Mouse (Mus musculus) midbrain, postnatal 0 days (tissue): ENCODE results near the gene Tulp2. TPM values are rescaled to one million over a fixed set of nuclear protein-coding genes. Genes with fewer than 3 reads are reported as not detected.
"Not testable (repeated sequence)": the region's sequence is repeated elsewhere in the genome, so short reads cannot be mapped to it uniquely, and the experiment has no call there.

Source experiments
- ATAC-seq: fragments of 200-750 bp; cut with Nextera tagmentation; 2 replicates; pipeline ENCODE4 v1.8.0; 2017; ENCODE audit warnings: moderate number of reproducible peaks, mild to moderate bottlenecking, moderate TSS enrichment, moderate library complexity; ENCODE audit not compliant: low FRiP score
- DNase-seq: peaks from one replicate; pipeline ENCODE4 v3.0.0-alpha.2; 2015; ENCODE audit warnings: low spot score
- H3K27ac ChIP-seq: fragments of 300-500 bp; sonication (generic); 2 replicates; pipeline ENCODE4 v1.5.1; 2014; ENCODE audit warnings: low read depth, mild to moderate bottlenecking, low read length, mixed read lengths
- H3K27me3 ChIP-seq: fragments of 300-500 bp; sonication (generic); 2 replicates; pipeline ENCODE4 v1.6.1; 2014; ENCODE audit warnings: low read length, control low read depth, mixed read lengths; ENCODE audit not compliant: insufficient read depth
- H3K36me3 ChIP-seq: fragments of 300-500 bp; sonication (generic); 2 replicates; pipeline ENCODE4 v1.6.1; 2014; ENCODE audit warnings: low read length, control low read depth, mixed read lengths; ENCODE audit not compliant: insufficient read depth
- H3K4me1 ChIP-seq: fragments of 300-500 bp; sonication (generic); 2 replicates; pipeline ENCODE4 v1.6.1; 2014; ENCODE audit warnings: mild to moderate bottlenecking, control low read depth, antibody characterized with exemption, low read length, mixed read lengths; ENCODE audit not compliant: insufficient read depth
- H3K4me2 ChIP-seq: fragments of 300-500 bp; sonication (generic); 2 replicates; pipeline ENCODE4 v1.6.1; 2014; ENCODE audit warnings: low read depth, mild to moderate bottlenecking, low read length, mixed read lengths; ENCODE audit not compliant: poor library complexity, severe bottlenecking
- H3K4me3 ChIP-seq: fragments of 300-500 bp; sonication (generic); 2 replicates; pipeline ENCODE4 v1.5.1; 2014; ENCODE audit warnings: low read depth, mild to moderate bottlenecking, low read length, moderate library complexity
- H3K9ac ChIP-seq: fragments of 300-500 bp; sonication (generic); replicated peaks from 2 replicates; pipeline ENCODE4 v1.6.1; 2014; ENCODE audit warnings: mild to moderate bottlenecking, low read length, moderate library complexity, mixed read lengths; ENCODE audit not compliant: poor library complexity, severe bottlenecking
- H3K9me3 ChIP-seq: fragments of 300-500 bp; sonication (generic); 2 replicates; pipeline ENCODE4 v1.6.1; 2016; ENCODE audit warnings: low read length, control low read depth
- CTCF ChIP-seq: IDR thresholded peaks from 2 replicates; pipeline ENCODE4 v1.5.1; 2016; ENCODE audit warnings: antibody characterized with exemption, mild to moderate bottlenecking
- whole genome bisulfite sequencing: fragments of 180-500 bp; shearing (Covaris S2); extraction: QIAGEN DNeasy Blood & Tissue Kit; methylation state at CpG from one replicate; pipeline ENCODE4 v1.1.7; 2014; 5-methylcytosine and 5-hydroxymethylcytosine counted together
- polyA plus RNA-seq: library from polyadenylated mRNA; unstranded; fragments of >200 nt; fragmentation: Nextera tagmentation; extraction: Ambion mirVana; gene quantifications from 2 replicates; pipeline ENCODE4 v1.2.1, GENCODE M21; 2015
- total RNA-seq: library from RNA; depleted of rRNA; stranded (reverse); fragments of >200 nt; gene quantifications from 2 replicates; pipeline ENCODE4 v1.2.3, GENCODE M21; 2014

Tulp2 gene
- total and polyA plus RNA-seq, 2 experiments from 2014 or later = 0.67 TPM; not detected in 1

GRCm38 (mm10) chr7:45515436-45515835 is 33.8 kb downstream of the Tulp2 start:
- WGBS = 31% methylated on average over 16 of the region's 16 CpGs
- Histone ChIP-seq H3K9me3 (no peaks in the 10 kb centered on the region), H3K36me3 (no peaks in the 10 kb centered on the region), H3K27me3 (no peaks in the 10 kb centered on the region), H3K4me1 (no peaks in the 10 kb centered on the region), H3K4me3 (no peak overlapping the region), H3K9ac (no peak overlapping the region), H3K4me2 (0 out of 2 replicates have a peak overlapping the region, but pooled peaks have one; percentile 2), H3K27ac (no peak overlapping the region)
- DNase-seq (no peak), ATAC-seq (no peak)
- TF ChIP-seq CTCF = no peak

- TF ChIP-seq CTCF = peak; percentile 21; the same call in 1 of the 2 replicates
- 79% methylated on average over 5 of the region's 5 CpGs for WGBS
Measured at GRCm38 (mm10) chr7:45516846-45517245, 35.2 kb downstream of the Tulp2 start.

GRCm38 (mm10) chr7:45518618-45519017 is 36.9 kb downstream of the Tulp2 start:
- Histone ChIP-seq H3K9ac (no peak overlapping the region), H3K9me3 (no peaks in the 10 kb centered on the region), H3K27ac (no peak overlapping the region), H3K27me3 (no peaks in the 10 kb centered on the region), H3K4me1 (no peaks in the 10 kb centered on the region), H3K4me2 (no peak overlapping the region), H3K36me3 (no peaks in the 10 kb centered on the region), H3K4me3 (no peak overlapping the region)
- DNase-seq (no peak), ATAC-seq (no peak)
- WGBS = 90% methylated on average over 16 of the region's 16 CpGs
- TF ChIP-seq CTCF = no peak

More at GRCm38 (mm10) chr7:45516846-45517245, 35.2 kb downstream of the Tulp2 start:
- H3K4me3 ChIP-seq, H3K9me3 ChIP-seq, H3K4me1 ChIP-seq, DNase-seq, ATAC-seq, H3K36me3 ChIP-seq, H3K27me3 ChIP-seq, H3K9ac ChIP-seq, H3K4me2 ChIP-seq, H3K27ac ChIP-seq: not testable (repeated sequence)

- no peak overlapping the region for H3K4me2 ChIP-seq
- no peaks in the 10 kb centered on the region for H3K27me3 ChIP-seq
- ATAC-seq = no peak
- H3K4me3 ChIP-seq = no peak overlapping the region
- no peak for TF ChIP-seq CTCF
- no peaks in the 10 kb centered on the region for H3K9me3 ChIP-seq
- no peaks in the 10 kb centered on the region for H3K36me3 ChIP-seq
- H3K27ac ChIP-seq = no peak overlapping the region
- WGBS = 78% methylated on average over 8 of the region's 8 CpGs
- 0 out of 2 replicates have a peak, but pooled peaks cover 1% of the 10 kb centered on the region for H3K4me1 ChIP-seq
- DNase-seq = no peak
- no peak overlapping the region for H3K9ac ChIP-seq
Measured at GRCm38 (mm10) chr7:45519345-45520120, 37.9 kb downstream of the Tulp2 start.

GRCm38 (mm10) chr7:45520605-45521004 is 38.9 kb downstream of the Tulp2 start:
- no peak for ATAC-seq
- no peak for TF ChIP-seq CTCF
- peaks cover 8% of the 10 kb centered on the region; the same call in 1 of the 2 replicates for H3K4me1 ChIP-seq
- H3K27ac ChIP-seq = no peak overlapping the region
- no peak overlapping the region for H3K4me3 ChIP-seq
- no peak overlapping the region for H3K9ac ChIP-seq
- H3K9me3 ChIP-seq = no peaks in the 10 kb centered on the region
- no peak for DNase-seq
- no peaks in the 10 kb centered on the region for H3K36me3 ChIP-seq
- 93% methylated on average over 7 of the region's 7 CpGs for WGBS
- H3K27me3 ChIP-seq = no peaks in the 10 kb centered on the region
- no peak overlapping the region for H3K4me2 ChIP-seq

GRCm38 (mm10) chr7:45521728-45522184 is 40.1 kb downstream of the Tulp2 start:
- DNase-seq (peak; percentile 96), ATAC-seq (peak; percentile 53; the same call in 1 of the 2 replicates)
- Histone ChIP-seq H3K9ac (no peak overlapping the region; the same call in 1 of the 2 replicates), H3K36me3 (no peaks in the 10 kb centered on the region), H3K4me1 (peaks cover 8% of the 10 kb centered on the region; the same call in 1 of the 2 replicates), H3K4me3 (peak overlapping the region; percentile 42), H3K9me3 (no peaks in the 10 kb centered on the region), H3K27ac (peak overlapping the region; percentile 72), H3K4me2 (peak overlapping the region; percentile 48), H3K27me3 (no peaks in the 10 kb centered on the region)
- WGBS = 1% methylated on average over 28 of the region's 28 CpGs
- peak; percentile 53 for TF ChIP-seq CTCF
